Mouse (Mus musculus): ENCODE results near the gene Gla.
"Not testable (repeated sequence)": the region's sequence is repeated elsewhere in the genome, so short reads cannot be mapped to it uniquely, and the experiment has no call there.

The Gla gene

DNA sequence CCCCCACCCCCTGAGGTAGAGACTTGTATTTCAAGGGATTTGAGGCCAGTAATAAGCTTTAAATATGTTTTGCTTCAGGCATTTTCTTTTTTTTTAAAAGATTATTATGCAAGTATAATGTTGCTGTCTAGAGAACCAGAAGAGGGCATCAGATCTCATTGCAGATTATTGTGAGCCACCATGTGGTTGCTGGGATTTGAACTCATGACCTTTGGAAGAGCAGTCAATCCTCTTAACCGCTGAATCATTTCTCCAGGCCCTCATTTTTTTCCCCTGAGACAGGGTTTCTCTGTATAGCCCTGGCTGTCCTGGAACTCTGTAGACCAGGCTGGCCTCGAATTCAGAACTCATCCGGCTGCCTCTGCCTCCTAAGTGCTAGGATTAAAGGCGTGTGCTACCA lies 12.7 kb downstream of the Gla start:
- DNase-seq (ENCODE audit: low spot score in 2 of 2) = no peak

DNA sequence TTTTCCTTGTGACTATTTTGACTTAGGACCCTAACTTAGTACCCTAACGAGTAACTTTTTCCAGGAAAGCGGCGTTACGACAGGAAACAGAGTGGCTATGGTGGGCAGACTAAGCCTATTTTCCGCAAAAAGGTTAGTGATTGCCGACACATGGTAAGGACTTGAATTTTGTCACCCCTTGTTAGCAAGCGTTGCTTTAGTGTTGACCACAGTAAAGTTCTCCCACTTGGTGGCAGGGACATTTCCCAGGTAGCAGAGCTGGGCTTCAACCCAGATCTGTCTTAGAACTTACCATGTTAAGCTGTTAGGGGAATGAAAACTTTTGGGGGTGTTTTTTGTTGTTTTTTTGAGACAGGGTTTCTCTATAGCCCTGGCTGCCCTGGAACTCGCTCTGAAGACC lies 14.5 kb downstream of the Gla start:
- DNase-seq (ENCODE audit: low spot score in 2 of 2) = no peak

DNA sequence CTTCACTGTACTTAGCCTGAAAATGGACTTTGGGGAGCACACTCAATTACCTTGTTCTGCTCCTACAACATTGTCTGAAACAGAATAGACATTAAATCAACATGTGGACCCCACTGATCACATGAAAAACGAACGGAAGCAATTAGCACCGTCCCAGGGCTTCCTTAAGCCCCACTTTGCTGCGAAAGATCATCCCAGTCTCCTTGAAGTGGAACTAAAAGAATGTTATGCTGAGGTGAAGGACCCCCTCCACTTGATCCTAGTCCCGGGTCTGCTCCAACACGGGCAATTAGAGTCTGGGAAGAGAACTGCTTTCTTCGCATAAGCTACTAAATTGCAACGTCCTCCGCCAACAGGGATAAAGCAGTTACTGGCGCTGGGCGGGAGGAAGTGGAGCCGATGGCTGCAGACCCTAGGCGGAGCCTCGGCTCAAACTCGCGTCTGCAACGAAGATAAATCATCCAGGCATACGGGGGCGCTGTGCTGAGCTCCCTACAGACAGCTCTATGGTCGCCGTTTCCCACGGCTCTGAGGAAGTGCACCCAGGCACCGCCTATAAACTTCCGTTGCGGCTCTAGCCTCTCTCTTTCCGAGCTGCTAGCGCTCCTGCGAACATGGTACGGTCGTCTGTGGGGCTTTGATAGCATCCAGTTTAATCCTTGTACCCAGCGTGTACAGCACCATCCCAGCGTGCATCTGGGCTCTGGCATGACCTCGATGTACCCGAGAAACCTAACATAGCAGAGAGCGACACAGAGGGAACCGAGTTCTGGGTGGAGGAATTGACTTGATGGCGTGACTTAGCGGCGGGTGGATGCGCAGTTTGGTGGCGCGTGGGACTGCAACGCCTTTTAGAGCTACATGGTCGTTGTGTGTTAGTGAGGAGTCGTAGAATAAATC lies 15.6 kb downstream of the Gla start, which contains the start of gene Rpl36a:
Rpl36a (plus strand) TSS at position 552 of the 900 bp plus-strand sequence.
- DNase-seq (ENCODE audit: low spot score in 2 of 2) = peak; percentile 85 to 88

DNA sequence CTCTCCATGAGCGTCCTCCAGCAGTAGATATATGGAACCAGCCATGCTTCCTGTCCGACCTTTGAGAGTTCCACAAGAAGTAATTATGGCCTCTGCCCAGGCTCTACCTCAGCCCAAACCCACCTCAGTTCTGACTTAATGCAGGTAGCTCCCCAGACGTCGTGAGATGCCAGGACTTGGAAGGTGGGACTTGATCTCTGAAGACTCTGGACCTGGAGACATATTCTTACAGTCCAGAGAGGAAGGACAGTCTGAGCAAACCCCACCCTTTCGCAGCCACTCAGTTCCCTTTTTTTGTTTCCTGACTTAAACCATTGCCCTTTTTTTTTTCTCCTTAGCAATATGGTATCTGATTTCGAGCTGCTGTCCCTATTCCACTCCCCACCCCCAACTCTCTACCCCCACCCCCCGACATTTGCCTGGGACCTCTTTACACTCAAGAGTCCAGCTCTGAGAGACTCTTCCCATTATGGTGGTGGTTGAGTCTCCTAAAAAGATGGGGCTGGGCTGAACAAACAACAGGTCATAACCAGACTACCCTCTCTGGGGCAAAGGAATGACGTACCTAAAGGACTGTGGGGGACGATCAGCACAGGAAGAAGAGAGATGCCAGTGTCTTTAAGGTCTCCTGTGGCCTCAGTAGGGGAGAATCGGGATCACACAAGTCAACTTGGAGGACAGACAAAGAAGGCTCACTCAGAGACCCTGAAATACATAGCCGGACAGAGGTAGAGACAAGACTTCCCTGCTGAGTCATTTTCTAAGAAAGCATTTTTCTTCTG lies 17.8 kb downstream of the Gla start, which contains the start of gene Btk:
Btk (minus strand) TSS at position 683 of the 782 bp plus-strand sequence.
- DNase-seq (ENCODE audit: low spot score in 2 of 2) = no peak

DNA sequence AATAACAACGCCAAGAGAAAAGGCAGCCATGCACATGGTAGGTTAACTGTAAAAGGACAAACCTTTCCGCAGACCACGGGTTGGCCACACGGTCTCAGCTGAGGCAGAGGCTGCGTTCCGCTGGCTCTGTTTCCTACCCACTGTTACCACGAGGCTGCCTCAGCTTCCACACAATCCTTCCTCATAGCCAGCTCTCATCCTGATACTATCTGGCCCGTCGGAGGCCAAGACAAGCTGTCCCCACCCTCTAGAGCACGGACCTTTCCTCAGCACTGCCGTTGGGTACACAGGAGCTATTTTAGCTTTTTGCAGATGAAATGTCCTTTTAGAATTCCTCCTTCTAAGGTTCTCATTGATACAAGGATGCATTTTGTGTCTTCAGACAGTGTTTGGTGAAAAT lies 18.7 kb downstream of the Gla start:
- no peak for DNase-seq (ENCODE audit: low spot score in 2 of 2)

DNA sequence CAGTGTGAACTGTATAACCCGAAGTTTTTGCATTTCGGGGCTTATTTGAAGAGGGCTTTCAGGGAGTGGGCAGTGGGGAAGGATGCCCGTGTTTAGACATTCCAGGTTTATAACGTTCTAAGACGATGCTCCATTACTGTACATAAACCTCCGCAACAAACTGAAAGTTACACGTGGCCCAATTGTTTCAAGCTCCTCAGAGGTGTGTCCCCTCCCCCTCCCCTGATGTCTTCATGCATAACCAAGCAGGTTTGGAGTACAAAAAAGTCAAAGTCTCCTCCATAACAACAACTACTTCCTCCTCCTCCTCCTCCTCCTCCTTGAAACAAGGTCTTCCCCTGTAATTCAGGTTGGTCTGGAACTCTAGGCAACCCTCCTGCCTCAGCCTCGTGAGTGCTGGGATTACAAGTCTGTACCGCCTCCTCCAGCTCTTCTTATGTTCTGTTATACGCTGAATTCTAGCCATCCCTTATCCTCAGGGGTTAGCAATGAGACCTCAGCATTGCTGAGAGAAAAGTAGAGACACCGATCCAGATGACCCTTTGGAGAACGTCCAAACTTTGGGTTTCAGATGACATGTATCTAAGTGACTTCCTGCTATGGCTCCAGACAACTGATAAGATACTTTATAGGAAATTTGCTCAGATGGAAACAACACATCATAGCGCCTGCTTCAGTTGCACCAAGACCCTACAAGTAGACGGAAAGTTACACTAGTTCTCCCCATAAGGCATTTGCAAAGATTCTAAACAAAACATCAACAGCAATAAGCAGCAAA lies 20.2 kb downstream of the Gla start:
- no peak for DNase-seq (ENCODE audit: low spot score in 2 of 2)

DNA sequence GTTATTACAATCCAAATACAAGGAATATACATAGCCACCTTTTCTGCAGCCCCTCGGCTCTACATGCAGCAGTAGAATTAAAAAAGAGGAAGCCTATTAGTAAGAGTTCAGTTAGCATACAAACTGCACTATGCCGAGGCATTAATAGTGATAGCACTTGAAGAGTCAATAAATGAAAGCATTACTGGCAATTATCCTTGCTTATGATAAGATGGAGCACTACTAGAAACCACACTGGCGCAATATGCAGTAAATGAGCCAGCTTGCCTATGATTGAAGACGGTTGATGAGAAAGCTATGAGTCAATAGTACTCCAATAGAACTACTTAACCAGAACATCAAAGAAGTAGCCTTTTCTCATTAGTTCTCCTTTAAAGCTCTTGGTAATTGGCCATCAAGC lies 23.0 kb downstream of the Gla start:
- no peak for DNase-seq (ENCODE audit: low spot score in 2 of 2)

DNA sequence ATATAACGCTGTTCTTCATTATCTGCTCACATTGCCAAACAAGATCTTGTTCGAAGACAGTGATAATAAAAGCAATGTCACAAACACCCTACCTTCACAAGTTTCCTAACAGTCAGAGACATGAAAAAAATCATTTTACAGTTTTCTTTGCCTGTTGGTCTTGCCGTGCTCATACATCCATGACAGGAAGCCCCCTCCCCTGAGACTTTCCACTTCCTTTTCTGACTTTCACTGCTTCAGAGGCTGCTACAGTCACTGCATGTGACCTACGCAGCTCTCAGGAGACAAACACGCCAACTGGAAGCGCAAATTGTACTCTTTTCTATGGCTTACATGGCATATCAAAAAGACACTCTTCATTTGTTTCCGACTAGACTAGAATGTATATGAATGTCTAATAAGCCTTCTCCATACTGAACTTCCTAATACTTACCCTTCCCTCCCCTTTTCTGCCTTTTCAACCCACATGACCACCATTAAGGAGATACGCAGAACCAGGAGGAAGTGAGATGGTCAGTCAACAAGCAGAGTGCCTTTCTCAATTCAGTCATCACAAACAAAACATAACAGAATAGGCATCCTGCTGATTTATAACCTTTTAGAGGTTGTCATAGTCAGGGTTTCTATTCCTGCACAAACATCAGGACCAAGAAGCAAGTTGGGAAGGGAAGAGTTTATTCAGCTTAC lies 34.2 kb downstream of the Gla start:
- no peak for DNase-seq (ENCODE audit: low spot score in 2 of 2)

DNA sequence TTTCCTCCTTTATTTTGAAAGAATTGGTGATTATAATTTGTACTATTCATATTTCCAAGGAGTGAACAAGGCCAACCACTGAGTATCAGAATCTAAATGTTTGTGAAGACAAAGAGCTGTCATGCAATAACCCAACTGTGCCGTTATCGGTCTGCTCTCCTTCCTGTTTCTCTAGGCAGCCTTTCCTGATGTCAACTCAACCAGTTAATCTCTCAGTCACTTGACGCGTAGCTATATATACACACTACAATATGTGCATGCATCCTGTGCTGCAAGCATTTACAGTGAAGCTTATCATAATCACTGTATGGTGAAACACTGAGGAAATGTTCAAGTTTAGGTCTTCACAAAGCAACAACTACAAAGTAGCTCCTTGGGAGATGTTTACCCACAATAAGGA lies 36.6 kb downstream of the Gla start:
- DNase-seq (ENCODE audit: low spot score in 2 of 2) = no peak

DNA sequence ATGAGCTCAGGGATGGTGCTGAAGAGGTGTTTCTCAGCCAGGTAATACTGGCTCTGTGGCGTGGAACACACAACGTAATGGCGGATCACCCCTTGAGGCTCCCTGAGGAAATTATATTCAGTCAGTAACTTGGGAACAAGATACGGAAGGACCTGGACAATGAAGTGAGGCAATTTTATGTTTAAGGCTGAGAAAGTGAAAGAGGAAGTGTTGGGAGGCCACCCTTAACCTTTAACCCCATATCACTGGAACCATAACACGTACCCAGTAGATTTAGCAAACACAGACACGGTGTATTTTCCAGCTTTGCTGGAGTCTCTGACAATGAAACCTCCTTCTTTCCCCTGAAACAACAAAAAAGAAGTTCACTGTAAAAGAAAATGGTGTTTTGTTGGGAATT lies 46.5 kb downstream of the Gla start:
- no peak for DNase-seq (ENCODE audit: low spot score in 2 of 2)

DNA sequence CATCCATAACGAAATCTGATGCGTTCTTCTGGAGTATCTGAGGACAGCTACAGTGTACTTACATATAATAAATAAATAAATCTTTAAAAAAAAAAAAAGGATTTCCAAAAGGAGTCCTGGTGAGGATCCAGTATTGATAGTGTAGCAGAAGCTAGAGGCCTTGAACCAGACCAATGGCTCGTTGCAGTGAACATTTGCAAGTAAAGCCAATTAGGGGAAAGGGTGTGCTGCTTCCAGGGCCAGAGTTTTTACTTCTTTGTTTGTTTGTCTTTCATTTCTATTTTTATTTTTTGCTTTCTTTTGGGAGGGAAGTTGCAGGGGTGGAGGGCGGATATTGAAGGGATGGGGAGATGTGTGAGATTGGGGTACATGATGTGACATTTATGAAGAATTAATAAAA lies 47.6 kb downstream of the Gla start:
- no peak for DNase-seq (ENCODE audit: low spot score in 2 of 2)

DNA sequence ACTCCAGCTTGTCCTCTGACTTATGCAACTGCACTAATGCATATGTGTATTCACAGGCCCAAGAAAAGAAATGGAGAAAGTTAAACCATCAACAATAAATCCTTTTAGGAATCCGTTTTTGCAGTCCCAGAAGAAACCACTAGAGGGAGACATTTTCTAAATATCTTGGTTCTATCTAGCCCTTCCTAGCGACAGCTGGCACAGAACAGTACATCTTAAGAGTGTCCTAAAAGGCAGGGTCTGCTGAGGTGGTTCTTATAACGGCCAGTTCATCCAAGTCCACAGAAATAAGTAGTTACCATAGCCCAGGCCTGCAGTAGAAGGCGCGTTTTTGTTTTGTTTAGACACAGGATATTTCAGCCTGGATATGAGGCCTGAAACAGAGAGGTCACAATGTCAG lies 50.0 kb downstream of the Gla start:
- no peak for DNase-seq (ENCODE audit: low spot score in 2 of 2)

DNA sequence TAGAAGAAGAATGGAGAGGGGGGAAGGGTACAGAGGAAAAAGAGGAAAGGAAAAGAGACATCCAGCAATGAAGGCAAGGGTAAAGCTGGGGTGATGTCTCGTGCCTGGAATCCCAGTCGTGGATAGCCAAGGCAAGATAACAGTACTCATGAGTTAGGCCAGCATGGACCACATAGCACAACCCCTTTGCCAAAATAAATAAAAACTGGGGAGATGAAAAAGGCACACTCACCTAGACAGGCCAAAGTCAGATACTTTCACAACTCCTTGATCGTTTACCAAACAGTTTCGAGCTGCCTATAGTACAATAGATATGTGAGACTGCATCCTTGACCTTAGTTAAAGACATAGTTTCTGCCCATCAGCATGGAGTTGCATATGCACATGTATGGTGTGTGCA lies 53.6 kb downstream of the Gla start:
- no peak for DNase-seq (ENCODE audit: low spot score in 2 of 2)

DNA sequence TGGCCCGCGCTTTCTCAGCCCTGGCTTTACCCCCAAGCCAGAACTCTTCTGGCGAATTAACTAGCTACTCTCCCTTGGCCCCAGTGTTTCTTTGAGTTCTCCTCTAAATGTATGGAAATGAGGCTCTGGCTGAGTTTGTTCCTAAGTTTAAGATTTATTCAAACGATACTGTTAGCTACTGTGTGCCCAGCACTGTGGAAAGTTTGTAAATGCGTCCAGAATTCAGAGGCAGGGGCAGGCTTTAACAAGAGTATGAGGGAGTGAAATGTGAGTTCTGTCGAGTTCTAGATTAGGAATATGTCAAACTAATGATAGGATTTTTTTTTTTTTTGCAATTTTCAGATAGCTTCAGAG lies 59.0 kb downstream of the Gla start:
- no peak for DNase-seq (ENCODE audit: low spot score in 2 of 2)

DNA sequence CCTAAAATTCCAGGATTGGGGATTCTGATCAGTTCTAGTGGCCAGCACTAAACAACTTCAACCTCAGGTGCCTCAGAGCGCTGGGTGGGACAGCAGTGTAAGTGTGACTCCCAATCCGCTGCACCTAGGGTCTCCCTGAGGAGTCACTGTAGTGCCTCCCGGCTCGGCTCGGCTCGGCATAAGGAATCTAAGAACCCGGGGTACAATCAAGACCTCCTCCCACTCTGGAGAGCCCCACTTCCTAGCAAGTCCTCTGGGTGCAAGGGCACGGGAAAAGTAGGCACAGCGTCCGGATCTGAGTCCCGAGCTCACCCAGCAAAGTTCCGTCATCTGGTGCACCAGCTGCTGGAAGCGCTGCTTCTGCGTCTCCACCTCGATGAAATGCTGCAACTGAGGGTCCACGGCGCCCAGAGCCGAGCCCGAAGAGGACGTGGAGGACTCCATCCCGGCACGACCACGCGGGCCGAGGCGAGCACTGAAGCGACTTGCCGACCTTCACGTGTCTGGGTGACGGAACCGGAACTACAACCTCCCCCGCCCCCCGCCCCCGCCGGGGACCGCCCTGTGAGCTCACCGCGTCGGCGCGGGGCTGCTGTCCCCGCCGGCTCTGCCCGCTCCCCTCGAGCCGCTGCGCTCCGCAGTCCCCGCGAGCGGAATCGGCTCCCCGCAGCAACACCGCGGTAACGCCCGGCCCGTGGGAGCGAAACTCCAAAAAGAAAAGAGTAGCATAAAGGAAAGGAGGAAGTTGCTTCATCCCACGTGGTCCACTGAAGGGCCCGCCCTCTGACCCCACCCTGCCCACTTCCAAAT lies 59.6 kb downstream of the Gla start, which contains the start of gene Timm8a1:
Timm8a1 (minus strand) TSS at position 721 of the 810 bp plus-strand sequence.
- peak; percentile 8 to 16 for DNase-seq (ENCODE audit: low spot score in 2 of 2)

DNA sequence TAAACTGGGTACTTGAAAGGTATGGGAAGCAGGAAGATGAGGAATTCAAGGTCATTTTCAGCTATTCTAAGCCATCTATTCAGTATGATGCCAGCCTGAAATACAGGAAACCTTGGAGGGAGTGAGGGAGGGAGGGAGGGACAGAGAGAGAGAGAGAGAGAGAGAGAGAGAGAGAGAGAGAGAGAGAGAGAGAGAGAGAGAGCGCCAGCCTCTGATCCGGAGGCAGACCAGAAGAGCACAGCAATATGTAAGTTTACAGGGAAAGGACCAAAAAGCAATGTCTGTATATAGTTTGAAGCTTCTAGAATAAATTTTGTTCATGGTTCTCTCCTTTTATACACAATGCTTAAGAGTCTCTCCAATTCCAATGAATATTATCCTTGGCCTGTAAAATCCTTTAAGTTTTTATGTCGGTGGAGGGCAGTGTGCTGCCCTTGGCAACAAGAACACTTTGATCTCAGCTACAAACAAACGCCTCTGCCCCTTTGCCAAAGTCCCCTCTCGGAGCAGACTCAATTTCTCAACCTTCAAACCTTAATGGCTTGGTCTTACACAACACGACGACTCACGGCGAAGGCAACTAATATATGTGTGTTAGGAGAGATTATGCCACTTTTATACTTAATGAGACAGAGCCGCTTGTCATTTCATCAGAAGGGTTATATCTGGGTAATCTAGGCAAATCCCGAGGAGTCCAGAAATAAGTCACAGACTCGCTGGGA lies 60.4 kb downstream of the Gla start:
- no peak for DNase-seq (ENCODE audit: low spot score in 2 of 2)

DNA sequence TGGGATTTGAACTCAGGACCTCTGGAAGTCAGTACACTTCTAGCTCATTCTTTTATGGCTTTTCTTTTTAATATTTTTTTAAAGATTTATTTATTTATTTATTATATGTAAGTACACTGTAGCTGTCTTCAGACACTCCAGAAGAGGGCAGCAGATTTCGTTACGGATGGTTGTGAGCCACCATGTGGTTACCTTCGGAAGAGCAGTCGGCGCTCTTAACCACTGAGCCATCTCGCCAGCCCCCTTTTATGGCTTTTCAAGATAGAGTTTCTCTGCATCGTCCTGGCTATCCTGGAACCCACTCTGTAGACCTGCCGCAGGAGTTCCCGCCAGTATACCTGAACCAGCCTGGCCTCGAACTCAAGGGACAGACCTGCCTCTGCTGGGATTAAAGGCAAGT lies 61.1 kb downstream of the Gla start:
- not testable (repeated sequence) for DNase-seq (ENCODE audit: low spot score in 2 of 2)
